Mouse (Mus musculus): ENCODE data around the gene Hip1. TPM values are rescaled to one million over a fixed set of nuclear protein-coding genes. Genes with fewer than 3 reads are reported as not detected.
"Not testable (repeated sequence)": the region's sequence is repeated elsewhere in the genome, so short reads cannot be mapped to it uniquely, and the experiment has no call there.

Gene Hip1
- total and polyA plus RNA-seq, 3 experiments: 0.23 to 0.75 TPM; not detected in 1

- no peak for TF ChIP-seq MEF2A (IDR thresholded peaks at IDR 0.05; ENCODE audit: extremely low read depth, insufficient replicate concordance, low read depth, low read length, poor library complexity, severe bottlenecking)
- no peak for TF ChIP-seq ZKSCAN1 (IDR thresholded peaks at IDR 0.05; ENCODE audit: low read depth, low read length)
- TF ChIP-seq KAT2A (conservative IDR thresholded peaks at IDR 0.05; ENCODE audit: low read depth, low read length): peak; percentile 94
- peak; percentile 90 for TF ChIP-seq NELFE (IDR thresholded peaks at IDR 0.05; ENCODE audit: low read depth, low read length)
- no peak for TF ChIP-seq RAD21 (IDR thresholded peaks at IDR 0.05; ENCODE audit: low read depth, low read length)
- no peak for TF ChIP-seq EP300 (IDR thresholded peaks at IDR 0.05; ENCODE audit: low read depth in 1 of 2, low read length in 2 of 2)
- TF ChIP-seq TCF12 (IDR thresholded peaks at IDR 0.05; ENCODE audit: low read depth, low read length): peak; percentile 70
- no peak for TF ChIP-seq ZC3H11A (IDR thresholded peaks at IDR 0.05; ENCODE audit: low read depth, low read length)
- no peak for TF ChIP-seq NRF1 (IDR thresholded peaks at IDR 0.05; ENCODE audit: insufficient read depth, low read depth, low read length, poor library complexity, severe bottlenecking)
- TF ChIP-seq TAL1 (IDR thresholded peaks at IDR 0.05; ENCODE audit: low read length): no peak
- no peak for TF ChIP-seq CHD2 (IDR thresholded peaks at IDR 0.05; ENCODE audit: low read length)
- TF ChIP-seq POLR2A (IDR thresholded peaks at IDR 0.05; ENCODE audit: control insufficient read depth in 1 of 2, insufficient read depth in 1 of 2, low read depth in 1 of 2, low read length in 2 of 2, poor library complexity in 1 of 2): peak; percentile 87 to 96
- TF ChIP-seq MAZ (IDR thresholded peaks at IDR 0.05; ENCODE audit: low read depth, low read length): 0 out of 2 replicates have a peak, but pooled peaks have one; percentile 54
- no peak for TF ChIP-seq BHLHE40 (IDR thresholded peaks at IDR 0.05; ENCODE audit: borderline replicate concordance, low read depth, low read length)
- no peak for TF ChIP-seq RCOR1 (IDR thresholded peaks at IDR 0.05; ENCODE audit: low read depth, low read length)
- TF ChIP-seq UBTF (IDR thresholded peaks at IDR 0.05; ENCODE audit: borderline replicate concordance, insufficient read depth, low read depth, low read length): no peak
- no peak for TF ChIP-seq USF1 (IDR thresholded peaks at IDR 0.05; ENCODE audit: low read depth, low read length)
- peak; percentile 76; the same call in 1 of the 2 replicates for TF ChIP-seq MYC (IDR thresholded peaks at IDR 0.05; ENCODE audit: low read depth, low read length)
- no peak for TF ChIP-seq MAFK (IDR thresholded peaks at IDR 0.05; ENCODE audit: borderline replicate concordance, low read depth, low read length)
- TF ChIP-seq HCFC1 (IDR thresholded peaks at IDR 0.05; ENCODE audit: low read depth, low read length): peak; percentile 96
- no peak for TF ChIP-seq CHD1 (IDR thresholded peaks at IDR 0.05; ENCODE audit: low read depth, low read length)
- no peak for TF ChIP-seq JUND (IDR thresholded peaks at IDR 0.05; ENCODE audit: low read depth, low read length)
These were observed 174.9 kb downstream of the Hip1 start, which contains the start of gene Nsun5 (continued) for GRCm38 (mm10) chr5:135369787-135370654.

DNA sequence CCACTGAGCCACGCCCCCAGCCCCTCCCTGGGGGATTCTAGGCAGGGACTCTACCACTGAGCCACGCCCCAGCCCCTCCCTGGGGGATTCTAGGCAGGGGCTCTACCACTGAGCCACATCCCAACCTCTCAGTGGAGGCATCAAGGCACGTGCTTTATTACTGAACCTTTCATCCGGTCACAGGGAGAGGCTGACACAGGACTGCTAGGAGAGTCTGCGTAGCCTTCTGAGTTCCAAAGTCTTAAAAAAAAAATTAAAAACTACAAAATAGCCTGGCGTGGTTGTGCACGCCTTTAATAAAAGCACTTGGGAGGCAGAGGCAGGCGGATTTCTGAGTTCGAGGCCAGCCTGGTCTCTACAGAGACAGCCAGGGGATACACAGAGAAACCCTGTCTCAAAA, 175.7 kb downstream of the Hip1 start:
- H3K9ac ChIP-seq (ENCODE audit: control insufficient read depth, low read depth, low read length, poor library complexity, severe bottlenecking): peak overlapping the region; percentile 94
- not testable (repeated sequence) for H3K36me3 ChIP-seq (ENCODE audit: control insufficient read depth in 1 of 2, insufficient read depth in 2 of 2, low read length in 2 of 2); H3K4me1 ChIP-seq (ENCODE audit: control insufficient read depth in 1 of 2, insufficient read depth in 2 of 2, low read length in 2 of 2); H3K27me3 ChIP-seq (ENCODE audit: control insufficient read depth in 1 of 2, insufficient read depth in 2 of 2, low read length in 2 of 2); H3K9me3 ChIP-seq (replicated peaks; ENCODE audit: insufficient read depth, low read length)
- peak overlapping the region; percentile 61 to 90 for H3K4me3 ChIP-seq (ENCODE audit: control insufficient read depth in 1 of 2, insufficient read depth in 1 of 2, low read depth in 2 of 2, low read length in 2 of 2)
- peak; percentile 38 for DNase-seq (ENCODE audit: low read depth, low spot score)
- peak overlapping the region; percentile 90 for H3K27ac ChIP-seq (ENCODE audit: control insufficient read depth, low read depth, low read length)
- peaks cover 19% of the 10 kb centered on the region for H3K79me2 ChIP-seq (ENCODE audit: control insufficient read depth, insufficient read depth, low read length, poor library complexity)

Measured in MEL (cell line).